Mouse (Mus musculus) heart, embryonic 15.5 days (tissue): Measurements from ENCODE around the gene Met. TPM values are rescaled to one million over a fixed set of nuclear protein-coding genes. Genes with fewer than 3 reads are reported as not detected.

Source experiments
- ATAC-seq: fragments of 200-750 bp; cut with Nextera tagmentation; replicated peaks from 2 replicates; pipeline ENCODE4 v1.8.0; 2017; ENCODE audit warnings: low read depth, moderate TSS enrichment; ENCODE audit not compliant: insufficient number of reproducible peaks, insufficient read depth, low FRiP score
- H3K27ac ChIP-seq: fragments of 300-500 bp; sonication (generic); 2 replicates; pipeline ENCODE4 v1.5.1; 2015; ENCODE audit warnings: mild to moderate bottlenecking, inconsistent platforms
- H3K27me3 ChIP-seq: fragments of 300-500 bp; sonication (generic); 2 replicates; pipeline ENCODE4 v1.6.1; 2015; ENCODE audit warnings: inconsistent platforms
- H3K36me3 ChIP-seq: fragments of 300-500 bp; sonication (generic); 2 replicates; pipeline ENCODE4 v1.6.1; 2015; ENCODE audit warnings: mild to moderate bottlenecking, inconsistent platforms
- H3K4me1 ChIP-seq: fragments of 300-500 bp; sonication (generic); replicated peaks from 2 replicates; pipeline ENCODE4 v1.6.1; 2015; ENCODE audit warnings: inconsistent platforms
- H3K4me2 ChIP-seq: fragments of 300-500 bp; sonication (generic); 2 replicates; pipeline ENCODE4 v1.6.1; 2015; ENCODE audit warnings: inconsistent platforms, mild to moderate bottlenecking, moderate library complexity
- H3K4me3 ChIP-seq: fragments of 300-500 bp; sonication (generic); 2 replicates; pipeline ENCODE4 v1.5.1; 2015; ENCODE audit warnings: mild to moderate bottlenecking, inconsistent platforms
- H3K9ac ChIP-seq: fragments of 300-500 bp; sonication (generic); 2 replicates; pipeline ENCODE4 v1.6.1; 2015; ENCODE audit warnings: mild to moderate bottlenecking, inconsistent platforms
- H3K9me3 ChIP-seq: fragments of 300-500 bp; sonication (generic); replicated peaks from 2 replicates; pipeline ENCODE4 v1.6.1; 2016; ENCODE audit warnings: inconsistent platforms
- WGBS: fragments of 180-500 bp; shearing (Covaris S2); methylation state at CpG from one replicate; pipeline ENCODE4 v1.1.7; 2015; ENCODE audit warnings: mixed read lengths; 5-methylcytosine and 5-hydroxymethylcytosine counted together
- polyA plus RNA-seq: library from polyadenylated mRNA; unstranded; fragments of >200 nt; fragmentation: Nextera tagmentation; extraction: Ambion mirVana; gene quantifications from 2 replicates; pipeline ENCODE4 v1.2.1, GENCODE M21; 2015

Met gene
- polyA plus RNA-seq, 1 experiment from 2014 or later, result 1.9 TPM

DNA sequence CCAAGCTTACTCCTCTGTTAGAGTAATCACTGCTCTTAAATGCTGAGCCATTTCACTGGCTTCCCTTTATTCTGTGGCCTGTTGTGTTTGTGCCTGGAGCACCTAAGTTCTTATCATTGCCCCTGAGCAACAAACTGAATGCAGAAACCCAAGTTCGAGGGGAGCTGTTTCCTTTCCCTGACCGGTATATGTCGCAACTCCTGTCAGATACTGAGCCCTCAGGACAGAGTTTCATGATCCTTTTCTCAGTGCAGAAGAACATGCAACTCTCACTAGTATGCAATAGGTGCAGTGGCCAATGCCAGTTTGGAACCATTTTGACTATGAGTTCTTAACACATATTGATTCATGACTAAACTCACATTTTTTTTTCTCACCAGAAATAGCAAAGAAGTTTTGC lies 2.9 kb downstream of the Met start:
- Histone ChIP-seq H3K9me3 (no peaks in the 10 kb centered on the region), H3K4me2 (no peak overlapping the region), H3K9ac (no peak overlapping the region), H3K27ac (no peak overlapping the region), H3K4me3 (no peak overlapping the region), H3K36me3 (no peaks in the 10 kb centered on the region), H3K27me3 (peaks cover 8% of the 10 kb centered on the region; the same call in 1 of the 2 replicates), H3K4me1 (0 out of 2 replicates have a peak, but pooled peaks cover 2% of the 10 kb centered on the region)
- WGBS, result 66% methylated on average over 3 of the region's 3 CpGs
- no peak for ATAC-seq

DNA sequence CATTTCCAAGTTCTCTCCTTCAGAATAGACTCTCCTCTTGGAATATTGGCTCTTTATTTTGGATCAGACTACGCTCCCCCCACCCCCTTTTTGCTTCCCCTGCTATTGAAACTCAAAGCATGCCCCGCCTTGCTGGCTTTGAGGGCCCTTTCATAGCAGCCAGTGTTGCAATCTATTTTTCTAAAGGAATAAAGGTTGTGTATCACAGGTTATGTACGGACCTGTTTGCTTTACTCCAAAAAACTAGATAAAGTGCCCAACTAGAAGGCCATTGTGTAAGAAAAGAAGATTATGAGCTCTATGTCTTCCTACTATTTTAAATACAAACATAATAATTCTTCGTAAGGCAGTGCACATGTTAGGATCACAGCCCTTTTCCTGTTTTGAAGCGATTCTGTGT lies 5.4 kb downstream of the Met start:
- Histone ChIP-seq H3K9me3 (no peaks in the 10 kb centered on the region), H3K27me3 (peaks cover 5% of the 10 kb centered on the region; the same call in 1 of the 2 replicates), H3K4me1 (0 out of 2 replicates have a peak, but pooled peaks cover 2% of the 10 kb centered on the region), H3K27ac (no peak overlapping the region), H3K4me2 (no peak overlapping the region), H3K36me3 (no peaks in the 10 kb centered on the region), H3K4me3 (no peak overlapping the region), H3K9ac (no peak overlapping the region)
- ATAC-seq, result no peak
- WGBS, result 89% methylated on average over 5 of the region's 5 CpGs

DNA sequence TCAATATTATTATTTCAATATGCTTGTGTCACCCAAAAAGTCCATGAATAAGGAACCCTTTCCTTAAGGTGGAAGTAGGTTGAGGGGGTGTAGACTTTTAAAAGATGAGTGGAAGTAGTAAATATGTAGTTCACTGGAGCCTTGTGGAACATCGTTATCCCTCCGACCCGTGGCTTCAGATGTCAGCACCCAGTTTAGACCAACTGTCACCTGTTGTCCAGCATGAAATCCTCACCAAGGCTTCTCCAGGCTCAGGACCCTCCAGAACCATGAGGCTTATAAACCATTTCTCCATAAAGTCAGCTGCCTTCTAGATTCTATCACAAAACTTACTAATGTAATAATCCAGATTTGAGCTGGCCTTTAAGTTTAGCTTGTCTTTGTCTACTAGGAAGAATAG lies 9.5 kb downstream of the Met start:
- no peak overlapping the region for H3K4me2 ChIP-seq
- no peaks in the 10 kb centered on the region for H3K9me3 ChIP-seq
- ATAC-seq, result no peak
- H3K4me1 ChIP-seq, result no peaks in the 10 kb centered on the region
- no peak overlapping the region for H3K27ac ChIP-seq
- H3K27me3 ChIP-seq, result no peaks in the 10 kb centered on the region
- no peak overlapping the region for H3K9ac ChIP-seq
- H3K36me3 ChIP-seq, result no peaks in the 10 kb centered on the region
- WGBS, result 83% methylated on average over 3 of the region's 3 CpGs
- H3K4me3 ChIP-seq, result no peak overlapping the region

DNA sequence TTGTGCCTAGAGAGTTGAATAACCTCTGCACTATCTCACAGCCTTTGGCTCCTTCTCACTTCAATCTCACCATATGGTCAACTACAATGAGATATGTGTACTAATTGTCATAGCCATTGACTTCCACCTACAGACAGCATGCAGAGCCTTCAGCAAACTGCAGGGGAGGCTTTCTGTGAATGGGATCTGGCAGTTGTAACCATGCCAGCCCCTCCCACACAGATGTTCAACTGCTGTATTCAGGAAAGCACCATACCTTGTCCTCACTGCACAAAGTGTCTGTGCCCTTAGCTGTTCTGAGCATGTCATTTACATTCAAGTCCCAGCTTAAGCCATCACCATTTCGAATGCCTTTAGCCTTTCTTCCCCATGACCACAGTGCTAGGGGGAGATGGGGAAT lies 14.2 kb downstream of the Met start:
- Histone ChIP-seq H3K4me1 (no peaks in the 10 kb centered on the region), H3K9me3 (no peaks in the 10 kb centered on the region)
- WGBS, result 73% methylated on average over 1 of the region's 1 CpGs

DNA sequence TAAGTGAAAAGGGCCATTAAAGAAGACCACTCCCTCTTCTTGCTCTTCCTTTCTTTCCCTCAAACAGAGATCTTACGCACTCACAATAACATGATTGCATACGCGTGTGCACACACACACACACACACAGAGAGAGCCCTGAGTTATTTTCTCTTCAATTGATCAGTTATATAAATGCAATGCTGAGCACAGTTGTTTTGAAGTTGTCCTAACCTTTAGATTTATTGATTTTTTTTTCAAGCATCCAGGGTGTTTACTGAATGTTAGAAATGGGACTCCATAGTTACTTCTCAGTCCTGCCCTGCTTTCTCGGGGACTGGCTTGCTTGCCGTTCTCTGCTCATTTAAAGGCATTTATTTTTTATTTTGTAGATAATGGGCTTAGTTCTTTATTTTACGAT lies 14.7 kb downstream of the Met start:
- no peaks in the 10 kb centered on the region for H3K27me3 ChIP-seq
- no peak overlapping the region for H3K9ac ChIP-seq
- H3K4me1 ChIP-seq, result no peaks in the 10 kb centered on the region
- no peak for ATAC-seq
- 96% methylated on average over 6 of the region's 6 CpGs for WGBS
- no peaks in the 10 kb centered on the region for H3K9me3 ChIP-seq
- H3K4me3 ChIP-seq, result no peak overlapping the region
- no peak overlapping the region for H3K4me2 ChIP-seq
- H3K36me3 ChIP-seq, result no peaks in the 10 kb centered on the region
- no peak overlapping the region for H3K27ac ChIP-seq

More for the DNA sequence above, 14.2 kb downstream of the Met start:
- Histone ChIP-seq H3K4me3 (no peak overlapping the region), H3K36me3 (no peaks in the 10 kb centered on the region), H3K27me3 (no peaks in the 10 kb centered on the region), H3K4me2 (no peak overlapping the region), H3K27ac (no peak overlapping the region), H3K9ac (no peak overlapping the region)
- no peak for ATAC-seq

DNA sequence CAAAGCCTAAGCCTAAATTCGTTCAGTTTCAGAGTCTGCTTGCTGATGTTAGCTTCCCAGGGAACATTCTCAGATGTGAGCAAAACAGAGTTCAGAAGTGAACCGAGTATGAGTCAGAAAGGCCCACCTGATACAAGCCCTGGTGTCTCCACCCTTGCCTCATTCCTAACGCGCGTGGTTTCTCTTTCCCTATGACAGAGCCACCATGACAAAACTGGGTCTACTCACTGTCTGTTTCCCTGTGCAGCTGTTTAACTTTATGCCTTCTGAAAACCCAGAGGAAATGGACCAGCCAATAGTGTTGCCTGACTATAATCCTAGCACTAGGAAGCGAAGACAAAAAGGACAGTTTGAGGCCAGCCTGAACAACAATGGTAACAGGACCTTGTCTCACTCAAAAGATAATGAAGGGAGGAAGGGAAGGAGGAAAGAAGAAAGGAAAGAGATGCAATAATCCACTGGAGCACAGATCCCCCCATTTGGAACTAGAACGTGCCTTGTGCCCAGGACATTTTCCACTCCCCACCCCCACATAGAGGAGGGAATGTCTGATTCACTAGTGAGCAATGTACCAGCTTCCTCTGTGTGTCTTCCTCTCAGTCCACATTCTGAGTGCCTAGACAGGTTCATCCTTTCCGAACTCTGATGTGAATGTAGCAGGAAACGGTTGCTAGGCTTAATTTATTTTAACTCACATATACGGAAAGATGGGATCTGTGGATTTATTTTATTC lies 15.4 kb downstream of the Met start:
- WGBS, result 70% methylated on average over 10 of the region's 10 CpGs
- no peak overlapping the region for H3K9ac ChIP-seq
- no peak overlapping the region for H3K4me2 ChIP-seq
- H3K9me3 ChIP-seq, result no peaks in the 10 kb centered on the region
- H3K4me1 ChIP-seq, result no peaks in the 10 kb centered on the region
- no peak overlapping the region for H3K27ac ChIP-seq
- ATAC-seq, result no peak
- H3K36me3 ChIP-seq, result no peaks in the 10 kb centered on the region
- H3K27me3 ChIP-seq, result no peaks in the 10 kb centered on the region
- no peak overlapping the region for H3K4me3 ChIP-seq

DNA sequence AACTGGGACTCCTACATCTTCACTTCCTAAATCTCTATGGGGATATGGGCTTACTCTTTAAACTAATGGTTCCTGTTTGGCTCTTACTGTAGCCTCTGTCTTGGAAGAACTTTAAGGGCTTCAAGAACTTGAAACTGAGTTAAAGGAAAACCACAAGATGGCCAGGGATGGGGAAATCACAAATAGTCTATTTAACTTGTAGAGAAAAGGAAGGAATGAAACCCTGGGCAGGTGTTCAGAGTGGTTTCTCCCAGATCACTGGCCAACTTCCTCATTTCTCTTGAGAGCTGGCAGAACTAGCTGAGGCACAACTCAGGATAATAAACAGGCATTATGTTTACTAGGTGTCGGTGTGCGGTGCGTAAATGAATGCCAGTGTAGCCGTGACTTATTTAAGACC lies 17.5 kb downstream of the Met start:
- Histone ChIP-seq H3K4me1 (no peaks in the 10 kb centered on the region), H3K9me3 (no peaks in the 10 kb centered on the region), H3K27ac (no peak overlapping the region), H3K27me3 (no peaks in the 10 kb centered on the region), H3K4me2 (no peak overlapping the region), H3K4me3 (no peak overlapping the region), H3K9ac (no peak overlapping the region), H3K36me3 (no peaks in the 10 kb centered on the region)
- no peak for ATAC-seq
- WGBS, result 77% methylated on average over 4 of the region's 4 CpGs

DNA sequence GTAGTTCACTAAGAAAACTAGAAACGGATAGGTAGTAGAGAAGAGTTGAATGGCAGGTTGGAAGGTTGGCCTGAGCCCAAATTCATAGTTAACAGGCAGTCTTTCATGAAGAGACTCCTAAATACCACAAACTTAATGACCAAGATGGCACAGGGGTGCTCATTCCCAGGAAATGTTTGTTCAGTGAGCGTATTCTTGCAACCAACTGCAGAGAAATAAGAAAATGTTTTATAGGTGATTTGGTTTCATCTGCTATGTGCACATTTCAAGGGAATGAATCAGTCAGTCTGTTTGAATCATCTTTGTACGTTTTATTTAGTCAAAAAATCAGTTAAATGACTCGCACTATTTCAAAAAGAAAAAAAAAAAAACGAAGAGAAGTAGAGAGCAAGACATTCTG lies 21.6 kb downstream of the Met start:
- Histone ChIP-seq H3K9ac (no peak overlapping the region), H3K27me3 (no peaks in the 10 kb centered on the region), H3K4me2 (no peak overlapping the region), H3K4me1 (no peaks in the 10 kb centered on the region), H3K9me3 (no peaks in the 10 kb centered on the region), H3K36me3 (no peaks in the 10 kb centered on the region), H3K4me3 (no peak overlapping the region), H3K27ac (no peak overlapping the region)
- ATAC-seq, result no peak
- WGBS, result 83% methylated on average over 5 of the region's 5 CpGs

DNA sequence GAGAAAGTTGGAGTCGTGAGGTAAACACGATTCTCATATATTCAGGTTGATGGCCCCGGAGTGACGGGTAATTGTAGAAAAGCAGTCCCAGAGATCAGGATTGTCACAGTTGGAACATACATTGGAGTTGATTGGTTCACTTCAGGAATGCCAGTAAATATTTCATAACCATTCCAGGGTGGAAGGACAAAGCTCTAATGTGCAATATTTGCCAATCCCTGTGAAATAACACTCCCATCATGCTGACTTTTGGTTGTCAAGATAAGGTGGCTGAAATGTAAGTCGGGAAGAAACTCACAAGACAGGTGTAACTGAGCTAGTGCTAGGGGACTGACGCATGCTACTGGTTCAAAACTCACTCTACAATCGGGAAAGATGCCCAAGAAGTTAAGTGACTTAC lies 22.2 kb downstream of the Met start:
- Histone ChIP-seq H3K9me3 (no peaks in the 10 kb centered on the region), H3K36me3 (no peaks in the 10 kb centered on the region), H3K4me1 (0 out of 2 replicates have a peak, but pooled peaks cover 2% of the 10 kb centered on the region), H3K9ac (no peak overlapping the region), H3K27ac (no peak overlapping the region), H3K27me3 (no peaks in the 10 kb centered on the region), H3K4me2 (no peak overlapping the region), H3K4me3 (no peak overlapping the region)
- ATAC-seq, result no peak
- WGBS, result 88% methylated on average over 7 of the region's 7 CpGs

DNA sequence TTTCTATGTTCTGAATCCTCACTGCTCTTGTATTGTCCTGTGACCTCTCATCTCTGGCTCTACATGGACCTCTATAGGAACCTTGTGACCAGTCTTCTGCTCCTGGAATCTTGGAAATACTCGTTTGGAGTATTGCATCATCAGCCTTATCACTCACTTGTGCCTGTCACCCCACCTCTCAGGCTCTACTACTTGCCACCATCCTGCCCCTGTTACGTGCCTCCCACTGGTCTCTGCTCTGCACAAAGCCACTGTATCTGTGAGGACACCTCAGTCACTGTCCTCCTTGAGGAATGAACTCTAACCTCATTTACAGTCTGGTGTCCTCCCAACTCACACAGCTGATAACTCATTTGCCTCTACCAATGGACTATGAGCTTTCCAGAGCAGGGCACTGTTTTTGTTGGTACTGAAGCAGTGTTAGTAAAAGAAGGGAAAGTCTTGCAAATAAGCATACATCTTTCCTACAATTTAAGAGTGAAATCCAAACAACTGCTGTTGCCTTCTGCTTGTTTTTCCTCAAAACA lies 24.8 kb downstream of the Met start:
- no peak overlapping the region for H3K4me3 ChIP-seq
- no peak overlapping the region for H3K27ac ChIP-seq
- H3K4me1 ChIP-seq, result 0 out of 2 replicates have a peak, but pooled peaks cover 2% of the 10 kb centered on the region
- no peaks in the 10 kb centered on the region for H3K36me3 ChIP-seq
- WGBS, result 43% methylated on average over 2 of the region's 2 CpGs
- no peaks in the 10 kb centered on the region for H3K27me3 ChIP-seq
- no peaks in the 10 kb centered on the region for H3K9me3 ChIP-seq
- no peak overlapping the region for H3K4me2 ChIP-seq
- ATAC-seq, result no peak
- no peak overlapping the region for H3K9ac ChIP-seq

DNA sequence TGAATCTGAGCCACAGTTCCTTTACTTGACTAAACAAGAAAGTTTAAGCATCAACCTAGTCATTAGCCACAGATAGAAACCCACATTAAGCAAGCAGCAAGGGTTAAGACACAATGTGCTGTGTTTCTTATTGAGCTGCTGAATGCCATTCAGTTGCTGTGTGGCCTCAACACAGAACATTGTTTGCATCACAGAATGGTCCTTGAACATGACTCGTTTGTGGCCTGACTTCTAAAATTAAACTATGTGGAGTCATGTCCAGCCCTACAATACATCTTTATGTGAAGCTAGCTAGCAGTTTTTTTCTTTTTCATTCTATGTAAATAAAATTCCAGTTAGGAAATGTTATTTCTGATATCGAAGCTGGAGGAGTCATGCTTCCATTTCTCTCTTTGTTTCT lies 27.2 kb downstream of the Met start:
- Histone ChIP-seq H3K27ac (no peak overlapping the region), H3K4me1 (peaks cover 7% of the 10 kb centered on the region; the same call in 1 of the 2 replicates), H3K9ac (no peak overlapping the region), H3K4me3 (no peak overlapping the region), H3K36me3 (no peaks in the 10 kb centered on the region), H3K9me3 (no peaks in the 10 kb centered on the region), H3K27me3 (no peaks in the 10 kb centered on the region), H3K4me2 (no peak overlapping the region)
- no peak for ATAC-seq
- WGBS, result 48% methylated on average over 2 of the region's 2 CpGs

DNA sequence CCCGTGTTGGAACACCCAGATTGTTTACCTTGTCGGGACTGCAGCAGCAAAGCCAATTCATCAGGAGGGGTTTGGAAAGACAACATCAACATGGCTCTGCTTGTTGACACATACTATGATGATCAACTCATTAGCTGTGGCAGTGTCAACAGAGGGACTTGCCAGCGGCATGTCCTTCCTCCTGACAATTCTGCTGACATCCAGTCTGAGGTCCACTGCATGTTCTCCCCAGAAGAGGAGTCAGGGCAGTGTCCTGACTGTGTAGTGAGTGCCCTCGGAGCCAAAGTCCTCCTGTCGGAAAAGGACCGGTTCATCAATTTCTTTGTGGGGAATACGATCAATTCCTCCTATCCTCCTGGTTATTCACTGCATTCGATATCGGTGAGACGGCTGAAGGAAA lies 27.9 kb downstream of the Met start:
- no peaks in the 10 kb centered on the region for H3K36me3 ChIP-seq
- H3K9me3 ChIP-seq, result no peaks in the 10 kb centered on the region
- no peak for ATAC-seq
- no peak overlapping the region for H3K4me3 ChIP-seq
- peaks cover 7% of the 10 kb centered on the region; the same call in 1 of the 2 replicates for H3K4me1 ChIP-seq
- WGBS, result 86% methylated on average over 10 of the region's 10 CpGs
- H3K4me2 ChIP-seq, result no peak overlapping the region
- H3K27me3 ChIP-seq, result no peaks in the 10 kb centered on the region
- H3K9ac ChIP-seq, result no peak overlapping the region
- H3K27ac ChIP-seq, result no peak overlapping the region
